Mouse (Mus musculus): ENCODE results near the gene Gal3st2b. TPM values are rescaled to one million over a fixed set of nuclear protein-coding genes. Genes with fewer than 3 reads are reported as not detected.

The Gal3st2b gene
- total and polyA plus RNA-seq, 3 experiments: 0.64 to 1.7 (median 0.76) TPM

Other genes with a start within 250 kb of the Gal3st2b start
- gene Bok, start 232.7 kb upstream of the Gal3st2b start, total RNA-seq (2021): 1 to 10 TPM; 3.0 to 3.1 TPM
- 5.9 and 9.0 TPM in 2 replicates for gene Bok, start 232.7 kb upstream of the Gal3st2b start, polyA plus RNA-seq (2012; rRNA removed)
- gene Atg4b, start 166.8 kb upstream of the Gal3st2b start, total RNA-seq (2021): 10 to 100 TPM; 33.6 to 36.4 TPM
- gene Atg4b, start 166.8 kb upstream of the Gal3st2b start, polyA plus RNA-seq (2012; rRNA removed): 27.7 and 33.4 TPM in 2 replicates
- gene Thap4, start 163.4 kb upstream of the Gal3st2b start, total RNA-seq (2021): 10 to 100 TPM; 75.0 to 80.4 TPM
- 69.0 and 76.9 TPM in 2 replicates for gene Thap4, start 163.4 kb upstream of the Gal3st2b start, polyA plus RNA-seq (2012; rRNA removed)
- 10 to 100 TPM; 22.2 to 22.4 TPM for gene Dtymk, start 116.4 kb upstream of the Gal3st2b start, total RNA-seq (2021)
- 23.6 and 35.4 TPM in 2 replicates for gene Dtymk, start 116.4 kb upstream of the Gal3st2b start, polyA plus RNA-seq (2012; rRNA removed)
- gene Ing5, start 114.3 kb upstream of the Gal3st2b start, total RNA-seq (2021): 10 to 100 TPM; 13.0 to 15.1 TPM
- 5.4 and 6.8 TPM in 2 replicates for gene Ing5, start 114.3 kb upstream of the Gal3st2b start, polyA plus RNA-seq (2012; rRNA removed)
- 10 to 100 TPM; 32.3 to 35.1 TPM for gene D2hgdh, start 93.4 kb upstream of the Gal3st2b start, total RNA-seq (2021)
- gene D2hgdh, start 93.4 kb upstream of the Gal3st2b start, polyA plus RNA-seq (2012; rRNA removed): 64.1 and 72.6 TPM in 2 replicates
- under 1 TPM; 0.65 to 0.93 TPM for gene Gal3st2, start 57.0 kb upstream of the Gal3st2b start, total RNA-seq (2021)
- gene Gal3st2, start 57.0 kb upstream of the Gal3st2b start, polyA plus RNA-seq (2012; rRNA removed): 0.09 and 1.0 TPM in 2 replicates
- gene Gal3st2c, start 72.2 kb downstream of the Gal3st2b start, total RNA-seq (2021): 1 to 10 TPM in 1 of 2 experiments, under 1 TPM in 1; 0.80 to 1.1 TPM
- 0.44 and 0.76 TPM in 2 replicates for gene Gal3st2c, start 72.2 kb downstream of the Gal3st2b start, polyA plus RNA-seq (2012; rRNA removed)
- not detected for gene Neu4, start 102.1 kb downstream of the Gal3st2b start, total RNA-seq (2021)
- gene Neu4, start 102.1 kb downstream of the Gal3st2b start, polyA plus RNA-seq (2012; rRNA removed): 0.06 TPM in 1 of 2 replicates, not detected in the other
- not detected for gene Pdcd1, start 134.2 kb downstream of the Gal3st2b start, total RNA-seq (2021)
- gene Pdcd1, start 134.2 kb downstream of the Gal3st2b start, polyA plus RNA-seq (2012; rRNA removed): 0.06 and 0.09 TPM in 2 replicates